In genomic region chr5:24428596-24428995, GRCm38 (mm10) we compare ENCODE assay signal across 8 mouse cellular contexts. TPM values are rescaled to one million over a fixed set of nuclear protein-coding genes. Genes with fewer than 3 reads are reported as not detected.
A peak's percentile ranks its signal among the peaks of the same experiment; 100 is the strongest.
DNase-seq lines count a peak whose midpoint lies in the region; ATAC-seq and TF ChIP-seq lines count a peak whose summit lies in the region.

No protein-coding gene starts in this region.

- TF ChIP-seq POLR2A in lung, adult 2 months (IDR thresholded peaks at IDR 0.05; ENCODE audit: borderline replicate concordance, extremely low read depth, low read depth, low read length) = no peak

- peak overlapping the region; percentile 24 for H3K4me3 ChIP-seq in lung, embryonic 15.5 days
- no peak overlapping the region for H3K4me3 ChIP-seq in lung, adult 2 months (replicated peaks; ENCODE audit: extremely low read depth, low read depth, low read length)
- H3K4me3 ChIP-seq in limb, embryonic 13.5 days = peak overlapping the region; percentile 23
- peak overlapping the region; percentile 16 for H3K4me3 ChIP-seq in stomach, embryonic 14.5 days (ENCODE audit: low read depth, low read length)

- H3K9ac ChIP-seq in lung, embryonic 15.5 days = no peak overlapping the region
- peak overlapping the region; percentile 50 for H3K9ac ChIP-seq in limb, embryonic 13.5 days
- no peak overlapping the region for H3K9ac ChIP-seq in stomach, embryonic 14.5 days (replicated peaks; ENCODE audit: low read depth, low read length)

- DNase-seq in adrenal gland, adult (ENCODE audit: inconsistent age in 2 of 2, low spot score in 1 of 2) = peak; percentile 56 to 65
- DNase-seq in adrenal gland, adult 8-10 months = no peak
- DNase-seq in lung, adult 2 months = no peak
- DNase-seq in gastrocnemius, postnatal 36 days = no peak
- DNase-seq in urinary bladder, postnatal 14 days (ENCODE audit: low spot score) = no peak

- peak overlapping the region; percentile 73 for H3K27ac ChIP-seq in lung, embryonic 15.5 days
- no peak overlapping the region for H3K27ac ChIP-seq in limb, embryonic 13.5 days
- H3K27ac ChIP-seq in stomach, embryonic 14.5 days (ENCODE audit: low read length) = peak overlapping the region; percentile 79; the same call in 1 of the 2 replicates

- no peak for ATAC-seq in lung, embryonic 15.5 days (ENCODE audit: borderline replicate concordance, extremely low read depth, low FRiP score, low TSS enrichment)
- no peak for ATAC-seq in limb, embryonic 13.5 days (ENCODE audit: low FRiP score, low read depth)
- ATAC-seq in stomach, embryonic 14.5 days (ENCODE audit: insufficient number of reproducible peaks, insufficient read depth, low FRiP score, low read depth) = no peak; the same call in 1 of the 2 replicates

- intact Hi-C loops in gastrocnemius, postnatal 36 days (cut with DNase I) = no loop called here

- peaks cover 44% of the 10 kb centered on the region for H3K4me1 ChIP-seq in lung, embryonic 15.5 days
- peaks cover 12% of the 10 kb centered on the region for H3K4me1 ChIP-seq in lung, adult 2 months (ENCODE audit: control insufficient read depth, insufficient read depth, low read length)
- H3K4me1 ChIP-seq in limb, embryonic 13.5 days = peaks cover 45% of the 10 kb centered on the region
- peaks cover 32% of the 10 kb centered on the region for H3K4me1 ChIP-seq in stomach, embryonic 14.5 days (ENCODE audit: control insufficient read depth, insufficient read depth, low read length)

- no peak for TF ChIP-seq CTCF in lung, adult 2 months (IDR thresholded peaks at IDR 0.05; ENCODE audit: insufficient read depth, low read length)

- peak overlapping the region; percentile 91 for H3K4me2 ChIP-seq in lung, embryonic 15.5 days
- H3K4me2 ChIP-seq in limb, embryonic 13.5 days (replicated peaks) = peak overlapping the region; percentile 95
- peak overlapping the region; percentile 96 for H3K4me2 ChIP-seq in stomach, embryonic 14.5 days (replicated peaks; ENCODE audit: low read depth, low read length)

- H3K27me3 ChIP-seq in lung, embryonic 15.5 days = no peaks in the 10 kb centered on the region
- H3K27me3 ChIP-seq in limb, embryonic 13.5 days = no peaks in the 10 kb centered on the region
- no peaks in the 10 kb centered on the region for H3K27me3 ChIP-seq in stomach, embryonic 14.5 days (ENCODE audit: control insufficient read depth, insufficient read depth, low read length)

- H3K9me3 ChIP-seq in lung, embryonic 15.5 days = no peaks in the 10 kb centered on the region
- no peaks in the 10 kb centered on the region for H3K9me3 ChIP-seq in limb, embryonic 13.5 days
- no peaks in the 10 kb centered on the region for H3K9me3 ChIP-seq in stomach, embryonic 14.5 days (ENCODE audit: control insufficient read depth, low read depth, low read length)

- 21% methylated on average over 9 of the region's 9 CpGs for WGBS in lung, embryonic 15.5 days
- WGBS in lung, adult 2 months = 50% methylated on average over 9 of the region's 9 CpGs
- WGBS in limb, embryonic 13.5 days = 11% methylated on average over 9 of the region's 9 CpGs
- WGBS in stomach, embryonic 14.5 days = 18% methylated on average over 9 of the region's 9 CpGs

- H3K36me3 ChIP-seq in lung, embryonic 15.5 days = peaks cover 44% of the 10 kb centered on the region
- peaks cover 49% of the 10 kb centered on the region for H3K36me3 ChIP-seq in limb, embryonic 13.5 days
- H3K36me3 ChIP-seq in stomach, embryonic 14.5 days (ENCODE audit: control insufficient read depth, insufficient read depth, low read length) = peaks cover 43% of the 10 kb centered on the region

RNA-seq across cellular contexts. Expression of gene Slc4a2, which starts 5.0 kb away (rescaled TPM):
- 10 to 100 TPM; 53.0 to 84.3 (median 65.6) TPM for total RNA-seq in adrenal gland, adult 8-10 months (2022)
- polyA plus RNA-seq in lung, embryonic 15.5 days (2015; fragmentation: Nextera tagmentation; extraction: Ambion mirVana) = 40.4 and 44.4 TPM in 2 replicates
- 84.6 and 86.8 TPM in 2 replicates for polyA plus RNA-seq in lung, adult 2 months (2012; rRNA removed)
- polyA plus RNA-seq in limb, embryonic 13.5 days (2015; fragmentation: Nextera tagmentation; extraction: Ambion mirVana) = 39.5 and 42.0 TPM in 2 replicates
- polyA plus RNA-seq in stomach, embryonic 14.5 days (2014; fragmentation: Nextera tagmentation; extraction: Ambion mirVana) = 30.6 and 32.2 TPM in 2 replicates
- total RNA-seq in gastrocnemius, postnatal 36 days (2021) = 10 to 100 TPM; 14.7 to 15.5 TPM

RNA-seq across cellular contexts. Expression of gene Cdk5, which starts 5.3 kb away (rescaled TPM):
- 10 to 100 TPM; 43.2 to 66.8 (median 56.2) TPM for total RNA-seq in adrenal gland, adult 8-10 months (2022)
- 38.6 and 43.4 TPM in 2 replicates for polyA plus RNA-seq in lung, embryonic 15.5 days (2015; fragmentation: Nextera tagmentation; extraction: Ambion mirVana)
- polyA plus RNA-seq in lung, adult 2 months (2012; rRNA removed) = 47.0 and 71.4 TPM in 2 replicates
- polyA plus RNA-seq in limb, embryonic 13.5 days (2015; fragmentation: Nextera tagmentation; extraction: Ambion mirVana) = 53.5 and 59.5 TPM in 2 replicates
- polyA plus RNA-seq in stomach, embryonic 14.5 days (2014; fragmentation: Nextera tagmentation; extraction: Ambion mirVana) = 46.4 and 47.7 TPM in 2 replicates
- 10 to 100 TPM; 11.3 to 12.0 TPM for total RNA-seq in gastrocnemius, postnatal 36 days (2021)

RNA-seq across cellular contexts. Expression of gene Asic3, which starts 15.4 kb away (rescaled TPM):
- under 1 TPM in 3 of 4 experiments, not detected in 1; 0.30 to 0.59 (median 0.55) TPM for total RNA-seq in adrenal gland, adult 8-10 months (2022)
- polyA plus RNA-seq in lung, embryonic 15.5 days (2015; fragmentation: Nextera tagmentation; extraction: Ambion mirVana) = 0.16 TPM in 2 replicates
- 0.15 and 0.50 TPM in 2 replicates for polyA plus RNA-seq in lung, adult 2 months (2012; rRNA removed)
- 1.7 and 2.0 TPM in 2 replicates for polyA plus RNA-seq in limb, embryonic 13.5 days (2015; fragmentation: Nextera tagmentation; extraction: Ambion mirVana)
- 0.26 TPM in 1 of 2 replicates, not detected in the other for polyA plus RNA-seq in stomach, embryonic 14.5 days (2014; fragmentation: Nextera tagmentation; extraction: Ambion mirVana)
- total RNA-seq in gastrocnemius, postnatal 36 days (2021) = under 1 TPM in 1 of 2 experiments, not detected in 1; 0.25 TPM

RNA-seq across cellular contexts. Expression of gene Fastk, which starts 16.5 kb away (rescaled TPM):
- 100 to 1,000 TPM in 2 of 4 experiments, 10 to 100 TPM in 2; 96.8 to 117 (median 102) TPM for total RNA-seq in adrenal gland, adult 8-10 months (2022)
- 91.2 and 96.3 TPM in 2 replicates for polyA plus RNA-seq in lung, embryonic 15.5 days (2015; fragmentation: Nextera tagmentation; extraction: Ambion mirVana)
- polyA plus RNA-seq in lung, adult 2 months (2012; rRNA removed) = 187 and 234 TPM in 2 replicates
- polyA plus RNA-seq in limb, embryonic 13.5 days (2015; fragmentation: Nextera tagmentation; extraction: Ambion mirVana) = 120 TPM in 2 replicates
- polyA plus RNA-seq in stomach, embryonic 14.5 days (2014; fragmentation: Nextera tagmentation; extraction: Ambion mirVana) = 98.5 and 102 TPM in 2 replicates
- 100 to 1,000 TPM; 179 to 183 TPM for total RNA-seq in gastrocnemius, postnatal 36 days (2021)

RNA-seq across cellular contexts. Expression of gene Tmub1, which starts 19.1 kb away (rescaled TPM):
- 10 to 100 TPM; 17.0 to 19.6 (median 17.7) TPM for total RNA-seq in adrenal gland, adult 8-10 months (2022)
- 15.9 and 18.7 TPM in 2 replicates for polyA plus RNA-seq in lung, embryonic 15.5 days (2015; fragmentation: Nextera tagmentation; extraction: Ambion mirVana)
- polyA plus RNA-seq in lung, adult 2 months (2012; rRNA removed) = 49.5 and 56.4 TPM in 2 replicates
- 23.7 and 24.6 TPM in 2 replicates for polyA plus RNA-seq in limb, embryonic 13.5 days (2015; fragmentation: Nextera tagmentation; extraction: Ambion mirVana)
- 25.5 and 27.6 TPM in 2 replicates for polyA plus RNA-seq in stomach, embryonic 14.5 days (2014; fragmentation: Nextera tagmentation; extraction: Ambion mirVana)
- 10 to 100 TPM; 14.9 to 15.8 TPM for total RNA-seq in gastrocnemius, postnatal 36 days (2021)

Comparison
In these comparisons a context has a peak if more than half of its experiments do, and no peak if none do; other contexts are left out.
1. DNase-seq: peak in adrenal gland, adult (2 of 2); none in adrenal gland, adult 8-10 months (single experiment), lung, adult 2 months (single experiment), gastrocnemius, postnatal 36 days (0 of 2) and urinary bladder, postnatal 14 days (single experiment).
2. Peak in every context shown above with its lines, with median percentiles within 50 percentile points of each other: H3K4me2 ChIP-seq.